Mouse (Mus musculus) cerebellum, adult 8-10 months (tissue): ENCODE data around the gene Agpat2.

ENCODE experiments used
- DNase-seq: peaks from one replicate; pipeline ENCODE4 v3.0.0; 2022

Gene Agpat2

DNA sequence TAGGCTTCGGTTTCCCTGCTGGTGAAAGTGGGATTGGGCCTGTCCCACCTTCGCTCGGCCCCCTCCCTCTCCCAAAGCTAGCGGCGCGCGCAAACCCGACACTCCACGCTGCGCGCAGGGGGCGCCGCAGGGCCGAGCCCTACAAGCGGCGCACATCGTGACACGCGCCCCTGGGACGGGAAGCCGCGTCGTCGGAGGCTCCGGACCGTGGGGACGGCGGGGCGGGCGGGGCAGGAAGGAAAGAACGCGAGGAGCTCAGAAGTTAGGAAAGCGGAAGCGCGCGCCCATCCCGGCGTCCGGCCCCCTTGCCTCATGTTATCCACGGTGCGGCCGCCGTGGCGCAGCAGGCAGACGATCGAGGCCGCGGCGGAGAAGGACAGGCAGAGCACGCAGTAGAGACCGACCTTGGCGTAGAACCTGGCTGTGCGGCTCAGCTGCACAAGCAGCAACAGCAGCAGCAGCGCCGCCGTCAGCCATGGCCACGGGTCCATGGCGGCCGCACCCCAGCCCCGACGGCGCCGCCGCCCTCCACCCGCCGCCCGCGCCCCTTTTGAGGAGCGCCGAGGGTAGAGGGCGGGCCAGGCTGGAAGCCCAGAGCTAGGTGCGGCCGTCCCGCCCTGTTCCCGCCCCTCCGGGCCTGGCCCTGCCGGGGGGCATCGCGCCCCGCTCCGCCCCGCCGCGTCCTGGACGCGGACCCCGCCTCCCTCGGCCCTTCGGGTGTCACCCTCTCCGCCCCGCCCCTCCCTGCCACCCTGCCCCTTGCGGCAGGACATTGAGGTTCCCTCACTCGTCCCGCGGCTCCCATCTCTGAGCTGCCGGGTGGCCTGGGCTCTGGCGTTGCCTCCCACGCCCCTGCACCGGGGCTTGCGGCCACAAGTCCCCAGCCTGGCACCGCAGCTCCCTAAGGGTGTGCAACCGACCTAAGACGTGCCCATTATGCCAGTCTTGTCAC, at the start of gene Agpat2:
TSS of gene Agpat2 (minus strand) at position 698 of the 952 bp plus-strand sequence.
- no peak for DNase-seq

DNA sequence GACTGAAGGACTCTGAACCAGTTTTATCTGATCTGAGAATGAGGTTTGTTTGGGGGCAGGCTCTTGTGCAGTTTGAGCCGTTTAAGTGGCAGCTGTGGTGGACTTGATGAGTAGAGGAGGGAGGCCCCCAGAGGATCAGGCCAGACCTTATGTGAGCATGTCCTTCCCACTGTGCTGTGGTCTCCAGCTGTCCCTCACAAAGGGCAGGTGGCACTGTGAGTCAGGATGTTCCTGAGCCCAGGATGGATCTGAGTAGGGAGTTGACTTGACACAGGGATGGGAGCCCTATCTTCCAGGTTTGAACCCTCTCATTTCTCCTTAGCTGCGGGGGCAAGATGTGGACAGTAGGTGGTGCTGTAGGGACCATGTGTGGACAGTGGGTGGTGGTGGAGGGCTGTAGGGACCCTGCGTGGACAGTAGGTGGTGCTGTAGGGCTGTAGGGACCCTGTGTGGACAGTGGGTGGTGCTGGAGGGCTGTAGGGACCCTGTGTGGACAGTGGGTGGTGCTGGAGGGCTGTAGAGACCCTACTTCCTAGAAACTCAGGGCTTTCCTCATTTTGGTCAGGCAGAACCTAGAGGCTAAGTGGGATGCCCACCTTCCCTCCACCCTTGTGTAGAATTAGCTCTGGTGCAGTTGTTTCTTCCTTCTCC, 42.6 kb upstream of the Agpat2 start:
- DNase-seq = peak; percentile 59

DNA sequence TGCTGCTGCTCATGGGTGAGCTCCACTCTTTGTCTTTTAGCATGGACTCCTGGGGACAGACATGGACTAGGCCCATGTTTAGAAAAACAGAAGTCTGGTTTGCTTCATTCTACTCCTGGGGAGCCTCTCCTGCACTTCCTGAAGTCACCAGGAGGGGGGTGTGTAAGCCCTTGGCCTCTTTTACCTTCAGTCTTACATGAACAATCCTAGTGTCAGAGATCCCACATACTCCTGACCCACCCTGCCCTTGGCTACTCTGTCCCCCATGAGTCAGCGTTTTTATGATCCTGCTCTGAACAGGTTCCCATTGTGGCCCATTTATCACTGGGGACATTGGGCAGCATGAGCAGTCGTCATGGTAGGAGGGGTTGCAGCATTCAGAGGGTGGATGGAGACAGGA, 39.7 kb upstream of the Agpat2 start:
- DNase-seq = no peak

DNA sequence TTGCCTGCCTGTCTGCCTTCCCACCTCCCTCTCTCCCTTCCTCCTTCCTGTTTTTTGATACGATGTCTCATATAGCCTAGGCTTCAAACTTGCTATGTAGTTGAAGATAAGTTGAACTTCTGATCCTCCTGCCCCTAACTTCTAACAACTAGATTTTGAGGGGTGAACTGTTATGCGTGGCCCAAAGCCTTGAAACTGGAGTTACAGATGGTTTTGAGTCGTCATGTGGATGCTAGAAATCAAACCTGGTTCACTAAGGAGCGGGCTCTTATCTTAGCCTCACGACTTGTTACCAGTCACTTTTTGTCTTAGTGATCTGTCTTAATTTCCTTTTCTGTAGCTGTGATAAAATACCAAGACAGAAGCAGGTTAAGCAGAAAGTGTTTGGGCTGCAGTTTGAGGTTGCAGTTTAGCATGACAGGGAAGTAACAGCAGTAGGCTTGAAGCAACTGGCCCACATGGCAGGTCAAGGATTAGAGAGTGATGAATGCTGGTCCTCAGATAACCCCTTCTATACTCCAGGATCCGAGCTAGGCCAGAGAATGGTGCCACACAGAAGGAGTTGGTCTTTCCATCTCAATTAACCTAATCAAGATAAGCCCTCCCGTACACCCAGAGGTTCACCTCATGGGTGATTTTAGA, 36.9 kb upstream of the Agpat2 start:
- no peak for DNase-seq

DNA sequence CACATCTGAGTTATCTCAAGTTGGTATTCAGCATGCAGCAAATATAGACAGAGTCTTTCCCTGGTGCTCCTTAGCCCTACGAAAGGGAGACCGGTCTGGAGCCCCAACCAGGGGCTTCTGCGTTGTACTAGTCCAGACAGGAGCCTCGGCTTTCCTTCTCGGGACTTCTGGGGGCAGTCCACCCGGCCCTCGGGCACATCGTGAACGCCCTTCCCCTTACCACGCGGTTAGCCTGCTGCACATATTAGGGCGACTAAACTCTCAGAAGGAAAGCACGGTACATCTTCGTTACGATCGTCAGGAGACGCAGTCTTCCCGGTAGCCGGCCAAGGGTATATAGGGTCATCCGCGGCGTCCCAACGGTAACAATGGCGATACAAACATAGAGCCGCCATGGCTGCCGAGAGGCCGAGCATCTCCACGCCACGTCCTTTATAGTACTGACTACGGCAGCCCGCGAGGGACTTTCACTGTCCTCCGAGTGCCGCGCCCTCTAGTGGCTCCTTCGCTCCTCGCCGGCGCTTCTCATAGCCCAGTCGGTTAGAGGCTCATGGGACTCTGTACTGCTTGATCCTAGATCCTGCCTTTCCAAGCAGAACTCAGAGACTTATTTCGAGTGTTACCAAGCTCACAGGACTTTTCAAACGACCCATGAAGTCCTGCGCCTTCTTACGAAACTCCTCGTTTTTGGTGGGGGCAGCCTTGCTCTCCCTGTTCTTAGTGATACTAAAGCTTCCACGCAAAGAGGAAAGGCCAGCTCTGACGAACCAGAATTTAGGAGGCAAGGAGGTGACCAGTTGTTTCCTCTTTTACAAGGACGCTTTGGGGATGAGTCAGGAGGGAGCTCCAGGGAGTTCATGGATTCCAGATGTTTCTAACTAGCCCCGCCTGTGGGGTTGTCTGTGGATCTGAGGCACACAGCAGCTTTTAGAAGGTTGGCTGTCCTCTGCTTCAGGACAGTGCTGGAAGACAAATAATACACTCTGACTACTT, 35.9 kb upstream of the Agpat2 start:
- DNase-seq = peak; percentile 98

DNA sequence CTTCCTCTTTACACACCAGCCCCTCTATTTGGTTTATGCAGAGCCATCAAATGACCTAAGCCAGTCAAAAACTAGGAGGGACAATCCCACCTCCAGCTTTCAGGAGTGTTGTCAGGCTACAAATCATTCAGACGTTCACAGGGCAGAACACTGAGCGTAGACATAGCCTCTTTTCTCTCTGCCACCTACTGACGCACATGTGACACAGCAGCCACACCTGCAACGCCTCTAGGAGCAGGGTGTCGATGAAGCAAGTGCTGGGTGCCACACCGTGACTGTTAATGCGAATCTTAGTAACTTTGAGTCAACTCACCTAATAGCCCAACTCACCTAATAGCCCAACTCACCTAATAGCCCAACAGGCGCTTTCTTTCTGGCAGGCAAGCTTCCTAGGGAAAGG, 34.9 kb upstream of the Agpat2 start:
- DNase-seq = no peak

DNA sequence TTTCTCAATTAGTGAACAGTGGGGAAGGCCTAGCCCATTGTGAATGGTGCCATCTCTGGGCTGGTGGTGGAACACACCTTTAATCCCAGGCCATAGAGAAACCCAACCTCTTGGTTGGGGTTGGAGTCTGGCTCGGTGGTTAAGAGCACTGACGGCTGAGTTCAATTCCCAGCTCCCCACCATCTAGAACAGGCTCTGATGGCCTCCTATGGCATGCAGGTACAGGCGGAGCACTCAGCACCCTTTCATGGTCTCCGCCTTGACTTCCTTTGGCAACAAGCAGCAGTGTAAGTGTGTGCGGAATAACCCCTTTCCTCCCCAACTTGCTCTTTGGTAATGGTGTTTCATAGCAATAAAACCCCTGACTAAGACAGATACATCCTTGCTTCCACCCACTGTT, 34.4 kb upstream of the Agpat2 start:
- DNase-seq = no peak

DNA sequence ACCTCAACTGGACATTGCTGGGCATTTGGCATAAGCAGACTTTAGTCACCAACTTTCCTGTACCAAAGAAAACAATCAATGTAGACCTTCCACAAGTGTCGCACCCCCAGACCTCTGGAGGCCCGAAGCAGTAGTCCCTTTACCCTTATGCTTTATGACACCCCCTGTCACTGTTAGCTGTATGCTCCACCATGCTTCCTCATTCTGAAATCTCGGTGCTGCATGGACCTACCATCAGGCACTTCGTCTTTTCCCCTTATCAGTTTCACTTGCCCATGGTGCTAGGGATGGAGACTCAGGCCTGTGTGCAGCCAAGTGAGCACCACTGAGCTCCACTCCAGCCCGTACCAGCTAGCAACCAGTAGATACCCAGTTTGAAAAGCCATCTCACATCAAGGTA, 33.8 kb upstream of the Agpat2 start:
- no peak for DNase-seq

DNA sequence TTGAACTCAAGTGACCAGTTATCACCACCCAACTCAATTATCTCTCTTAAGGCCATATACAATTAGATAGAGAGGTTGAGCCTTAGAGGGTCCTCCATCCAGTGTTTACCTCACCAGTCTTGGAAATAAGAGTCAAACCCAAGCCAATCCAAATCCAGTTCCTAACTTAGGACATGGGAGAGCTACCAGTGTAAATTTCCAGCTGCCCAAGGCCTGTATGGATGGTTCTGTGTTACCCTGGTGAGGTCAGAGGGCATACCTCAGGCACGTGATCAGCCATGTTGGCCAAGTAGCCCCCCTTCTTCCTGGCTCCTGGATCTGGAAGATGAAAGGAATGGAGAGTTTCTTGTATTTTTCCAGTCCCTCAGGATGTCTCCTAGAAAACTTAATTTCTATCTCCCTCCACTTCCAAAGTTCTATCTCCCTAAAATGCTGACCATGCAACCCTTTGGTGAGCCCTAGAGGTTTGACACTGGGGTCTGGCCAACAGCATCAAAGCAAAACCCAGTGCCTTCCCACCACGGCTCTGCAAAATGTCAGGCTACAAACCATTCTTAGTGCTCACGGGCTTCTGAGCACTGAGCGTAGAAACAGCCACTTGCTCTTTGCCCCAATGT, 33.2 kb upstream of the Agpat2 start:
- DNase-seq = no peak

DNA sequence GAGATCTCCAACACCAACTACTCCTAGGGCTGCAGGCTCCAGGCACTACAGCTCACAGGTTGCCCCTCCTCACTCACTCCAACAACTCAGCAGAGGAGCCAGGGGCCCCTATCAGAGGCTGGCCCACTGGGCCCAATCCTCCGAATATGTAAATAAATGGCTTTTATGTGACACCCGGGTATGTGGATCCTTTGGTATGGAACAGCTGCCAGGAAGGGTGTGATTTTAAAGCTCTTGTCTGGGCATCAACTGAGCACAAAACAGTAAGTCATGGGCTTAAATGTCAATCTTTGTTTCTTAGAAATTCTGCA, 32.1 kb upstream of the Agpat2 start:
- DNase-seq = no peak

DNA sequence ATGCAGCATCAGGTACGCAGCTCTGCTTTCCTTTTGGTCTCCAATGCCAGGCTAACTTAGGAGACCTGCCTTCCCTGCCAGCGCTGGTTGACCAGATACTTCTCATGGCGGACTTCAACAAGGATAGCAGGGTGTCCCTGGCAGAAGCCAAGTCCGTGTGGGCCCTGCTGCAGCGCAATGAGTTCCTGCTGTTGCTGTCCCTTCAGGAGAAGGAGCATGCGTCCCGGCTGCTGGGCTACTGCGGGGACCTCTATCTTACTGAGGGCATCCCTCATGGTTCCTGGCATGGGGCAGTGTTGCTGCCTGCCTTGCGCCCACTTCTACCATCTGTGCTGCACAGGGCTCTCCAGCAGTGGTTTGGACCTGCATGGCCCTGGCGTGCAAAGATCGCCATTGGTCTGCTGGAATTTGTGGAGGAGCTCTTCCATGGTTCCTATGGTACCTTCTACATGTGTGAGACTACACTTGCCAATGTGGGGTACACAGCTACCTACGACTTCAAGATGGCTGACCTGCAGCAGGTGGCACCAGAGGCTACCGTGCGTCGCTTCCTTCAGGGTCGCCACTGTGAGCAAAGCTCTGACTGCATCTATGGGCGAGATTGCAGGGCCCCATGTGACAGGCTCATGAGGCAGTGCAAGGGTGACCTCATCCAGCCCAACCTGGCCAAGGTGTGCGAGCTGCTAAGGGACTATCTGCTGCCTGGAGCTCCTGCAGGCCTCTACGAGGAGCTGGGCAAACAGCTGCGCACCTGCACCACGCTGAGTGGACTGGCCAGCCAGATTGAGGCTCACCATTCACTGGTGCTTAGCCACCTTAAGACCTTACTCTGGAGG, 31.5 kb upstream of the Agpat2 start:
- no peak for DNase-seq

DNA sequence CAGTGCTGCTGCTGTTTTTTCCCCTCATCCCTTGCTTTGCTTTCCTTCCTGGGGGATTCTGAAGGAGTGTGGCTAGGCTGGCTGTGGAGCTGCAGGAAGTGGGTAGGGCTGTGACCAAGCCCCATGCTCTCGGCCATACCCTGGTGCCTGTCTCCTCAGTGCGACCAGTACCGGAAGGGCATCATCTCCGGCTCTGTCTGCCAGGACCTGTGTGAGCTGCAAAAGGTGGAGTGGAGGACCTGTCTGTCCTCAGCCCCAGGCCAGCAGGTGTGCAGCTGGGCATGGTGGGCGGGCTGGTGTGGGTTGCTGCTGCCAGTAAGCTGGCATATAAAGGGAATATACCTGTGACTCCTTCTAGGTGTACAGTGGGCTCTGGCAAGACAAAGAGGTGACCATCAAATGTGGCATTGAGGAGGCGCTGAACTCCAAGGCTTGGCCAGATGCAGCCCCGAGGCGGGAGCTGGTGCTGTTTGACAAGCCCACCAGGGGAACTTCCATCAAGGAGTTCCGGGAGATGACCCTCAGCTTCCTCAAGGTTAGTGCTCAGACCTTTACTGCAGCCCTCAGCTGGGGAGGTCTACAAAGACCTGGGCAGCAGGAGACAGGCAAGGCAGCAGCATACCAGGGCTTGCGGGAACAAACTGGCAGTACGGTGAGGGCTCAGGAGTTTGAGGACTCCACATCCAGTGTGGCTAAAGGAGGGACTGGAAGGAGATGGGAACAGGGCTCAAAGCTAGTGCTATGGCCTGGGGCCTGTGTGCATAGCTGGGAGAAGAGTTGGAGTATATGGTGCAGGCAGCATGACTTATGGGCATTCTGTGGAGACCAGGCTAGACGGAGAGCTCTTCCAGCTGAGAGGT, 30.6 kb upstream of the Agpat2 start:
- no peak for DNase-seq

DNA sequence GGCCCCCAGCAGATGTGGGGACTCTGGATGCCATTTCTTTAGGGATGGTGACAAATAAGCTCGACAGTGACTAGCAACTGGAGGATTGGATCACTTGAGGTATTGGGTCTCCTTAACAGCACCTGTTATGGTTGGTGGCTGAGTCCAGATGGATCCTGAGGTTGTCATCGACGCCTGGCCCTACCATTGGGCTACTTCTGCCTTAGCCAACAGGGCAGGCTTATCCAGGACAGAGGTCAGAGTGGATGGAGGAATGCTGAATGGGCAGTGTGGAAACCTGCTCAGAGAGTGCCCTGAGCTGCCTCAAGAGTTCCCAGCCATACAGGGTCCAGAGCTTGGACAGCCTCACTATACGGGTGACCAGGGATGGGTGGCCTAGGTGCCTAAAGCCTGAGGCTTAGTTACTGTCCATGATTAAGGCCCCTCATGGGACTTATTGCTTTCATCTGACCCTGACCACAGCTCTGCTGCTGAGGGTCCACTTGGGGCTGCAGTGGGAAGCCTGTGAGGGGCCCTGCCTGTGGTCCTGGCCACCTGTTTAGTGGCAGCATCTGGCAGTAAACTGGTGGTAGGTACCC, 29.8 kb upstream of the Agpat2 start:
- no peak for DNase-seq

DNA sequence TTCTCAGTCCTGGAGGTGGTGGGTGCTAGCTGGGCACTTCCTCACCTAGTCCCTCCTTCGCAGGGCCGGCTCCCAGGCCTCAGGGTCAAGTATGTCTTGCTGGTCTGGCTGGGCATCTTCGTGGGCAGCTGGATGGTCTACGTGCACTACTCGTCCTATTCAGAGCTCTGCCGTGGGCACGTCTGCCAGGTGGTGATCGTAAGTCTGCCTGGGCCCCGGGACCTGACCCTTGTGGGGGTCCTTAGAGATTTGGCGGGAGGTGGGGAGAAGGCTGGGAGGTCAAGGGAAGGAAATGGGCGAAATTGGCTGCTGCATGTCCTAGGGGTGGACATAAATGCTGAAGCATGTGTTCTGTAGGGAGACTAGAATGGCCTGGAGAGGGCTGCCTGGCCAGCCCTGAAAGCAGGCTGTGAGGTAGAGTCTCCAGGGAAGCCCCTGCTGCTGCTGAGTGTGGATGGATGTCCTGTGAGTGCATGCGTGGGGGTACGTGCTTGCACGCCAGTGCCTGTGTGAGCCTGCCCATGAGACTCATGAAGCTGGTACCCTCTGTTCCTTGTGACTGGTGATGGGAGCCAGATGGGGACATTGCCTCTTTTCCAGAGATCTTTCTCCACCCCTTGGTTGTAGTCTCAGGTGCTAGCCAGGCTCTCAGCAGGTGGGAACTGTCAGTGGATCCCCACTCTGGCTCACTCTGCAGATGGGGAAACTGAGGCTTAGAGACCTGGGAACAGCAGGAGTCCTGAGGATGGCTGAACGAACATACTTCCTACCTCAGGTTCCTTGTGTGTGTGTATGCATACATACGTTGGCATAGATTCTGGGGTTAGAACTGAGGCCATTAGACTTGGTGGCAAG, 28.6 kb upstream of the Agpat2 start:
- no peak for DNase-seq

DNA sequence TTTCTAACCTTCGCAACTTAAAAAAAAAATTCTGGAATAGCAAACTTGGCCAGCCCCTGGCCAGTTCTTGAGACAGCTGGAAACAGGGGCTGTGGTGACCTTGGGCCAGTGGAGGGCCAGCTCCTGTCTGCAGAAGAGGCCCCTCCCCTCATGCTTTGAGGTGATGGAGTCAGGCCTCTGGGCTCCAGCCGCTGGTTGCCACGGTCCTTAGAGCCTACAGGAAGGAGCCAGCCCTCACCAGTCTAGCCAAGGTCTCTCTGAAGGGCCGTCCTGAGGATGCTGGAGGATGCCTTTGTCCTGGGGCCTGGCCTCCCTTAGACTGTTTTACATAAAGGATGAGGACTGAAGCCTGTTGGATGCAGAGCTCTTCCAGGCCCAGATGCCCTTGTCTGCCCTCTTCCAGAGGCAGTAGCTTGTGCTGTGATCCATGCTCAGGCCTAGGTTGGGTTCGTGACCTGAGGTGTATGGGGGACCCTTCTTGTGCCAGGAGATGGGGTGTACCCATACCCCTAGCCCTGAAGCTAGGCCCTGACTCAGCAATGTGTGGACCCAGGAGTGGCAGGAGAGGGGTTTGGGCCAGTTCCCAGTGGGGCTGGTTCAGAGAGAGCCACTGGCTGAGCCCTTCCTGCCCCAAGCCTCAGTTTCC, 24.7 kb upstream of the Agpat2 start:
- DNase-seq = no peak

DNA sequence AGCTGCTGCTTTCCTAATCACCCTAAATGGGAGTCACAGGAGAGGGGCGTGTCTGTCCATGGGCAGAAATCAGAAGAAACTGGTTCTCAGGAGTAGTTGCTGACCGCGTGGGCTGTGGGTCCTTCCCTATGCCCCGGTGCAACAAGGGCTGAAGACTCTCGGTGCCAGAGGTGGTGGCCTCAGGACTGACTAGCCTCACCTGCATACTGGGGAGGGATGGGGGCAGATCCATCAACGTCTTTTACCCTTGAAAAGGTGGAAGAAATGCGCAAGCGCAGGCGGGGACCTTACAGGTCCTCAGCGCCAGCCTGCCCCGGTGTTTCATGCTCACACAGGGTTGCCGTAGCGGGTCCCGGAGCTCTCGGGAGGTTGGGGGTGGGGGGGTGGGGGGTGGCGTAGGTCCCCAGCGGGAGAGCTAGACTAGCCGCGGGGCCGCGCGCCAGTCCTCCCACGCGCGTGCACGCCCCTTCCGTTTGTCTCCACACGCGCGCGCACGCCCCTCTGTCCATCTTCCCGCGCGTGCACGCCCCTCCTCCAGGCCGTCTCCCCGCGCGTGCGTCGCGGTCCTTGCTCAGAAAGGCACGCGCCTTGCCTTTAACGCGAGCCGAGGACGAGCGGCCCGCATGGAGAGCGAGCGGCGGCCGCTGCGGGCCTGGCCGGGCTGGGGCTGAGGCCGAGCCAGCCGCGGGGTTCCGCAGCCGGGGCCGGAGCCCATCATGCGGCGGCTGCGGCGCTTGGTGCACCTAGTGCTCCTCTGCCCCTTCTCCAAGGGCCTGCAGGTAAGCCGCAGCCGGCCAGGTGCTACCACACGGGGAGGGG, 23.9 kb upstream of the Agpat2 start, which contains the start of gene Fam69b:
TSS of gene Fam69b (plus strand) at position 537 of the 819 bp plus-strand sequence.
- peak; percentile 86 for DNase-seq

DNA sequence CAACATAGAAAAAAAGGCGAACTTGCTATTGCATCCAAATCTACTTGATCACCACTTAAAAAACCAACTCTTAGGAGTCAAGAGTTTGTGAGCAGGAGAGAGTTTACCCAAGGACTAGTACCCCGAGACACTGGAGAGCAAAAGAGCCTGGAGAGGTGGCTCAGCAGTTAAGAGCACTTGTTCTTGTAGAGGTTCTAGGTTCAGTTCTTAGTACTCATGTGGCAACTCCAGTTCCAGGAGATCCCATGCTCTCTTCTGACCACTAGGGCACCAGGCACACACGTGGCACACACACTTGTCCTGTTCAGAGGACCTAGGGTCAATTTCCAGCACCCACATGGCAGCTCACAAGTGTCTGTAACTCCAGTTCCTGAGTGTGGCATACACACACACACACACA, 21.9 kb upstream of the Agpat2 start:
- no peak for DNase-seq
